Mouse (Mus musculus) lung, postnatal 14 days (tissue): ENCODE measurements around the gene Dbndd2.
A peak's percentile ranks its signal among the peaks of the same experiment; 100 is the strongest.

ENCODE experiments used
- DNase-seq: peaks from one replicate; pipeline ENCODE4 v3.0.0; 2021

The Dbndd2 gene

DNA sequence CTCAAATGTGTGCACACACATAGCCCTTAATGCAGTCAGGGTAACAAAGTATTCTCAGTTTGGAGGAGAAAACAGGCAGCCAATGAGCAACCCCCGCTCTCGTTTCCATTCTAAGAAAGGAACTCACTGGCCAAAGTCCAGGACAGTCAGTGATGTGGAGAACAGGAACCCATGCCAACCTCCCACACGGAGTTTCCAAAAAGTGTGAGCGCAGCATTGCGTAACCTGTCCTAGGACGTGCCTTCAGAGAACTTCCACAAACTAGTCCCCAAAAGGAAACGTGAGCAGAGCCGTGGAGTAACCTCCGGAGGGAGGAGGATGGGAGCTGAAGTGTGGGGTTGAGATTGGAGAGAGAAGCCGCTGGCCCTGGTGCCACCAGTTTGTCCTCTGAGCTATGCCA is 31.1 kb upstream of the Dbndd2 start:
- DNase-seq: peak; percentile 91

DNA sequence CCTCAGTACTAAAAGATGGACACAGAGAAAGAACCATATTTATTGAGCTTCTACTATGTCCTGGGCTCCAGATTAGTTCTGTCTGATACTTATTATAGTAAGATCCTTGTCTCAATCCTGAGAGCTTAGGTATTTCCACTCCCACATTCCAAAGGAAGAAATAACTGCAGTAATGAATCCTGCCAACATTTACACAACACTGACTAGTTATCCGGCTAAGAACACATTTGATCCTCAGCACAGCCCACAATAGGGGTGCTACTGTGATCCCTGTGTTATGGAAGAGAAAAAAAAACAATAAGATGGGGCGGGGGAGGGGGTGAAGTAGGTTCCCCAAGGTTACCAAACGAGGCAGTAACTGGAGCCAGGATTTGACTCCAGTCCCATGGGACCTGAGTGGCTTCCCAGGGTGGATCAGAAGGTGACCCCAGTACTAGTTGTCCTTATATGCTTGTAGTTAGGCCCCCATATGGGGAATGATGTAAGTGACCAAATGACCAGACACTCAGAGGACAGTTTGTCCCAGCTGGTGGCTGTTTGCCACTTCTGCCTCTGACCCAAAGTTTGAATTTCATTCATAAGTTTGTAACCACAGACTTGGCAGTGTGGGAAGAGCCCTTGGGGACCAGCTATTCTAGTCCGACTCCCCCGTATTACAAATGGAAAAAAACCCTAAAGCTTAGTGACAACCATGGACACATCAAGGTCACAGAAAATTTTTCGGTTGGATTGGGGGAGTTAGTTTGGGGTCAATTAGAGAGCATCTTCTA is 30.3 kb upstream of the Dbndd2 start:
- peak; percentile 67 for DNase-seq

- no peak for DNase-seq
Measured at GRCm38 (mm10) chr2:164456413-164456812, 29.5 kb upstream of the Dbndd2 start.

- DNase-seq: no peak
Measured at GRCm38 (mm10) chr2:164456864-164457300, 29.0 kb upstream of the Dbndd2 start, which contains the start of gene Sys1. Gene Sys1 (plus strand): TSS chr2:164456964.

- DNase-seq: peak; percentile 57
Measured at GRCm38 (mm10) chr2:164457942-164458341, 28.0 kb upstream of the Dbndd2 start.

DNA sequence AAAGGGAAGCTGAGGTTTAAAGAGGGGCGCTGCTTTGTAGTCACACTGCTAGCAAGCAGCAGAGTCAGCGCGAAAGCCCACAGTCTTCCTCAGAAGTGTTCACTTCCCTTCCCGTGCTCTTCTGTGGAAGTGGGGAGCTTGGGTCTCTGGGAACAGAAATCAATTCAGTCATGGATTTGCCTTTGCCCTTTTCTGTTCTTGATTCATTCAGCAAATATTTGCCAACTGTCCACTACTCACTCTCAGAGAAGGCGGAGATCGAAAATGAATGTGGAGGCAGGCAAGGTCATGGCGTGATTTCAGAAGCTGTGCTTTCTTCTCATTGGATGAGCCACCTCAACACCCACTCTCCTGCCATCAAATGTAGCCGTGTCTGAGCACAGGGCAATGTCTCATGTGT is 27.4 kb upstream of the Dbndd2 start:
- no peak for DNase-seq

DNA sequence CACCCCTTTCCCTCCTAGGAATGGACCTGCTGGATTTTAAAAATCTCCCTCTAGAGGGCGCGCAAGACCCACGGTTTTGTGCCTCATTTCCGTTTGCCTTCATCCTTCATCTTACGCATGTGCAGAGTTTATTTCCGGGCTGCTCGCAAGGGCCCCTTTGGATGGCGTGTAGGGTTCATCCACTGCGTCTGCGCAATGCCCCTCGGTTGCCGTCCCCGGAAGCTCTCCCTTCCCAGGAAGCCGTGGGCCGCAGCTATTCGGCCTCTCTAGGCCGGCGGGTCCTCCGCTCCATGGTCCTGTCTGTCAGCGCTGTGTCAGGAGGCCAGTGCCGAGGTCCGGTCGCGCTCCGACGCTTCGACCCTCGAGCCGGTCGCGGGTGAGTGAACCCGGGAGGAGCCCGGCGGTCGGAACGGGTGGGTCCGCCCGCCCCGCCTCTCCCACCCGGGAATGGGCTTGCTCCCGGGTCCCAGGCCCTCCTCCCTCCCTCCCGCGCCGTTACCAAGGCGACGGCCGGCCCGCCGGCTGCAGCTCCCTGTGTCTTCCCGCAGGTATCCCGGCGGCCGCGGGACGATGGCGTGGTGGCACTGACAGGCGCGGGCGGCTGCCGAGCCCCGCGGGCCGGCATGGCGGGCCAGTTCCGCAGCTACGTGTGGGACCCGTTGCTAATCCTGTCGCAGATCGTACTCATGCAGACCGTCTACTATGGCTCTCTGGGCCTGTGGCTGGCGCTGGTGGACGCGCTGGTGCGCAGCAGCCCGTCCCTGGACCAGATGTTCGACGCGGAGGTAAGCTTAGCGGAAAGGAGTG is 25.0 kb upstream of the Dbndd2 start, which contains the start of gene Gm20458:
Gene Gm20458 (plus strand): TSS at position 223 of the 807 bp plus-strand sequence.
- peak; percentile 96 for DNase-seq

DNA sequence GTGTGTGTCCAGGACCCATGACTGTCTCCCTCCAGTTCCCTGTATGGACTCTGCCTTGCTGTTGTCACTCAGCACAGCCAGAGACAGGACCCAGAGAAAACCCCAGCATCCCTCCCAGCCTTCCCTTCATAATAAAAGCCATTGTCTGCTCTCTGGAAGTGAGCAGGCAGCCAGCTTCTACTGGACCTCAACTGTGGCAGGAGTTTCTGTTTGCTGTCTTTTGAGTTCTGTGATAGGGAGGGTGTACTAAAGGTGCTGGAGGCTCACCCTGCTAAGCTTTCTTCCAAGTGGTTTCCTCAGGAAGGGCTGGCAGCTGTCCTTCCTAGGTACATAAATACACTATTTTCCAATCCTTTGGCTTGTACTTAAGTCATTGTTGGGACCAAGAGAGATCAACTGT is 20.7 kb upstream of the Dbndd2 start:
- DNase-seq: no peak

DNA sequence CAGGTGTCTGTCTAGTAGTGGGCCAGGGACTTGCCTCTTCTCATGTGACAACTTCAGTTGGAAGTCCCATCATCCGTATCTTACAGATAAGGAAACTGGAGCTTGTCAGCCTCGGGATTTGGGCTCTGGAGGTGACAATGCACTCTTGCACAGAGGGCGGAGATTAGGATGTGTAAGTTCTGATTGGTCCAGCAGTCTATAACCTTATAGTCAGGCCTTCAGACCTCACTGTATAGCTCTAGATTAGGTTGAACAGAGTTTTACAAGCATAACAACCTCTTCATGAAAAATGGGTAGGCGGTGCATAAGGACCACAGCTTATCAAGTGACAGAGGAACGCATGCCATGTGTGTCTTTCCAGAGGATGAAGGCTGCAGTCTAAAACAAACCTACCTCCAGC is 19.1 kb upstream of the Dbndd2 start:
- no peak for DNase-seq

GRCm38 (mm10) chr2:164470254-164470653 is 15.7 kb upstream of the Dbndd2 start:
- DNase-seq: peak; percentile 79

GRCm38 (mm10) chr2:164473624-164474023 is 12.3 kb upstream of the Dbndd2 start, which contains the start of gene Trp53tg5:
Gene Trp53tg5 (minus strand): TSS chr2:164473724.
- DNase-seq: no peak

- peak; percentile 77 for DNase-seq
Measured at GRCm38 (mm10) chr2:164486258-164487114, 580 bp downstream of the Dbndd2 start.

DNA sequence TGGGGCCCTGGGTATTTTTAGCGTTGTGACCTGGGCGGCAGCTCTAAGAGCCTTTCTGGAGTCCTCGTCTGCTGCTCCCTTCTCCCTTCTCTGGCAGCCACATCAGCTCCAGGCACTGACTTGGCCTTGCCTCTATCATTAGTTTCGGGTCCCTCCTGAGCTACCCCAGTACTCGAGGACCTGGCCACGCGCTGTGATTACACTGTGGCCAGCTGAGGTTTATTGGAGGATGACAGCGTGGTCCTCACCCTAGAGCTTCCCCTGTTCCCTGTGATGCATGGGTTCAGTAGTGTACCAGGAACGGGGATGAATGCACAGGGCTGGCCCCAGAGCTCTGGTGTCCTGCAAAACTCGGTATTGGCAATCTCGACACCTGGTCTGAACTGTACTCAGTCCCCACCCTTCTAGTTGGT is 1.2 kb downstream of the Dbndd2 start:
- DNase-seq: no peak

DNA sequence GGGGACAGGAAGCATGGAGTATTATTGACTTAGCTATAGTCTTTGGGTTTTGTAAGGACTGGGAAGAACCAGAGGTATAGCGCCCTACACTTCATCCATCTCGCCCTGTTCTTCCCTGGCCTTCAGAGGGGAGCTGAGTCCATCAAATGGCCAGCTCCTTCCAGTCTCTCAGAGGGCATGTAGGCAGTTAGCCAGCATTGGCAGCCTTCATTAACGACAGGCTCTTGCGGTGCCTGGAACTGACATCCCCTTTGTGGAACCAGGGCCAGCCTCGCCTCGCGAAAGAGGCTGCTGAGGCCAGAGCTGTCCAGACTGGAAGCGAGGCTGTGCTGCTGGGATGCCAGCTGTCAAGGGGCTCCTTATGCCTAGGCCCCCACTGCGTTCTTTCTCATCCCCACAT is 1.9 kb downstream of the Dbndd2 start:
- no peak for DNase-seq

GRCm38 (mm10) chr2:164494126-164494525 is 8.2 kb downstream of the Dbndd2 start:
- DNase-seq: no peak

- DNase-seq: no peak
Measured at GRCm38 (mm10) chr2:164496331-164496730, 10.4 kb downstream of the Dbndd2 start.

DNA sequence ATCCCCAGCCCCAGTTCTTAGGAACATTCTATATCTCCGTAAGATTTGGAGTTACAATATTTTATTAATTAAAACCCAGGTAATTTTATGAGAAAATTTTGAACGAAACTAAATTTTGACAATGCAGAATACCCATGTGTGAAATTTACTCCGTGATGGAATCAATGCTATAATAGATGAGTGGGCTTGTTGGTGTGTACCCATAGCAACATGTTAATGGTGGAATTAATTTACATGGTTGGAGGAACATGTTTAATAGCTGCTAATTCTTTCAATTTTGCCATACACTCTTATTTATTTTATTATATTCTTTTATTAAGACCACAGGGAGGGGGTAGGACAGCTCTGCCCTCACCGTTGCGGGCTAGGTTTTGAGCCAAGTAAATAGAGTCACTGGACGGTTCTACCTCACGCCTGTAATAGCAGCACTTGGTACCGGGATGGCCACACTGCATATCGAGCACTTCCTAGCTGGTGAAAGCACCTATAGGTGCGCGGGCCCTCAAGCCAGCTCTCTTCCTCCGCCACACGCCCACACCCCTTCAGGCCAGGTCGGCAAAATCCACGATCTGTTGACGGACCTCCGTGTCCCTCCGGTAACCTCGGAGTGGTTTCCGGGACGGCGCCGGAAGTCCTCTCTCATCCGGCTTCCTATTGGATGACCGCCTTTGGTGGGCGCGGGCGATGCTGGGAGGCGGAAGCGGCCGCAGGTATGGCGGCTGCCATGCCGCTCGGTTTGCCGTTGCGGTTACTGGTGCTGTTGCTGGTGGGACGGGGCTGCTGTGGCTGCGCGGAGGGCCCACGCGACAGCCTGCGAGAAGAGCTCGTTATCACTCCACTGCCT is 11.2 kb downstream of the Dbndd2 start, which contains the start of gene Pigt:
Gene Pigt (plus strand): TSS at position 674 of the 844 bp plus-strand sequence.
- peak; percentile 87 for DNase-seq

- no peak for DNase-seq
Measured at GRCm38 (mm10) chr2:164497691-164498268, 11.9 kb downstream of the Dbndd2 start.

DNA sequence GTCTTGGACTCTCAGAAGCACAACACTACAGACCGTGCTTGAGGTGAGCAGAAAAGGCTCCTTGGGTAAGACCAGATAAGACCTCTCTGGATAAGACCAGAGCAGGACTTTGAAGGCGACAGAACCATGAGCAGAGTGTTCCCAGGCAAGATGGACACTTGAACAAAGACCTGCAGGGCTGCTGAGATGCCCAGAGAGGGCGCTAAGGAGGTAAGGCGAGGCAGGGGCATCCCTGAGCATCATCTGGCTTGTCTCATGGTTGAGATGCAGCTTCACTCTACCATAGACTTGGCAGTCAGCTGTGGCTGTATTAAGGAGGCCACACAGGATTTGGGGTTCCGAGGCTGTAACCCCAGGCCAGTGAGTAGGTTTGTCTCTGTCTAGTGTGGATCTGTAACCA is 13.4 kb downstream of the Dbndd2 start:
- no peak for DNase-seq

GRCm38 (mm10) chr2:164500511-164500910 is 14.6 kb downstream of the Dbndd2 start:
- no peak for DNase-seq

GRCm38 (mm10) chr2:164504919-164505318 is 19.0 kb downstream of the Dbndd2 start:
- DNase-seq: no peak
